Mouse (Mus musculus): Measurements from ENCODE around the gene March7. TPM values are rescaled to one million over a fixed set of nuclear protein-coding genes. Genes with fewer than 3 reads are reported as not detected.

Gene March7
- total RNA-seq, 2 experiments from 2014 or later = 32.1 to 40.5 TPM

DNA sequence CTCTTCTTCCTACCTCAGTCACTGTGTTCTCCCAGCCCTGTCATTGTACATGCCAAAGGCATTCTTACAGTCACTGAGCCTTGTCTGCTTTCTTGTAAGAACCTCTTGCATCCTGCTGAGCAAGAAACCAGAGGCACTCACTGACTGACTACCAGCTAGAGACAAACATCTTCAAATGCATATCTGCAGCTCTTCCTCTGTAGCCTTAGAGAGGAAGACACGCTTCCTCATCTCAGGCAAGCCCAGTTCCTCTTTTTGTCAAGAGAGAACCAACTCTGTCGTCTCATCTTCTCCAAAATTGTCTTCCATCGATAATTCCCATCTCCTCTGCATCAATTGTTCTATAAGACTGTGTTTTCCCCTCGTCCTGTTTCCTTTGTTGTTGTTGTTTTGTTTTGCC is 78.9 kb downstream of the March7 start:
- no peak for DNase-seq

DNA sequence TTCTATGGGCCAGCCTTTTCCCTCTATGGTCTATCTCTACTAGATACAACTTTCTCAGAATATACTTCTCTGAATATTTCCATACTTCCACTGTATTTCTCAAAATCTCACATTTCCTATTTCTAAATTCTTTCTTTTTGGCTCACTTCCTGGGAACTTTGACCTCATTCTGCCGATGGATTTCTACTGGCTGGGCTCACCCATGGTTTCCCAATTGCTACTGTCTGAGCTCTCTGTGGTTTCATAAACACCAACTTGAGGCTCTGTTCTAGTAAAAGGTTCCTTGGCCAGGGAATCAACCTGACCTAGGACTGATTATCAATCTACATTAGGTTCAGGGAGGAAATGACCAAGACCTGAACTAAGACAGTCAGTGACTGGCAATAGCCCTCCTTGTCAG is 79.8 kb downstream of the March7 start:
- DNase-seq = no peak

DNA sequence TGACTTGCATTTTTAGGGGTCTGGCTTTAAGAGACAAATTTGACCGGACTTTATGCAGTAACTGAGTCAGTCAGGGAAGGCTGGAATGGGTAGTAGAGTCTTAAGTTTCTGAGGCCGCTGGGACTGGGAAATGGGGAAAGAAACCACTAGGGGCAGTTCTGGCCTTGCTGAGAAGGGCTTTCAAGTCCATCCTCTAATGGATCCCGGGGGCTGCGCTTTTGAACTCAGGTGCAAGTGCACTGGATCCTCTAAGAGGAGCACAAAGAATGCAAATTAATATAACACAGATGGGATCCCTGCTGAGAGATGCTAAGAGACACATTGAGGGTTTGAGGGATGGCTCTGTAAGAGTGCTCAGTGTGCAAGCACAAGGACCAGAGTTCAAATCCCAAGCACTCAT is 81.7 kb downstream of the March7 start:
- no peak for DNase-seq

DNA sequence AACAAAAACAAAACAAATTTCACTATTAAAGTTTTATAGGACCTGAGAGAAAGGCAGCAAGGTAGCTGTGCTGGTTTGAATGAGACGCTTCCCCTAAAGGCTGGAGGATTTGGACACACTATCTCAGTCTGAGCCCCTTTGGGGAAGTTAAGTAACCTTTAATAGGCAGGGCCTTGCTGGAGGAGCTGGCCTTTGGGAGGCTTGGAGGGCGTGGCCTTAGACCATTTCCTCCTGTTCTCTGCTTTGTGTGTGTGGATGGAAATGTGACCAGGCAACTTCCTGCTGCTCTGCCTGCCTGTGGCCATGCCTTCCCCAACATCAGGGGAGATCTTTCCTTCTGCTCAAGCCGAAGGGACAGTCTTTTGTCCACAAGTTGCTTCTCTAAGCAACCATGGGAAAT is 88.6 kb downstream of the March7 start:
- no peak for DNase-seq

DNA sequence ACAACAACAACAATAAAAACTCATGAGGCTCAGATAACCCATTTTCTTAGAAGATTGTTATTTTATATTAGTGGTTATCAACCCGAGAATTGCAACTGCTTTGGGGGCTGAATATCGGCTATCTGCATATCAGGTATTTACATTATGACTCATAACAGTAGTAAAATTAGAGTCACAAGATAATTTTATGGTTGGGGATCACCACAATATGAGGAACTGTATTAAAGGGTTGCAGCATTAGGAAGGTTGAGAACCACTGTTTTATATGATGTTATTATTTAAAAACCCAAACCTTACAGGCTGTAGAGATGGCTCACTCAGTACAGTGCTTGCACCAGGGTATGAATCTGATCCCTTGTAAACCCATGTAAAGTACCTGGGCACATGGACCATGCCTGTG is 89.6 kb downstream of the March7 start:
- no peak for DNase-seq

Other genes with a start within 250 kb of the March7 start
- 10 to 100 TPM; 35.1 to 51.4 TPM for gene Baz2b, start within 50 bp of the March7 start, total RNA-seq (2021)
- 10 to 100 TPM; 15.1 to 18.5 TPM for gene Cd302, start 74.6 kb downstream of the March7 start, total RNA-seq (2021)
- under 1 TPM; 0.09 to 0.25 TPM for gene Ly75, start 173.4 kb downstream of the March7 start, total RNA-seq (2021)